Comparison of ENCODE assay signal across 11 mouse cellular contexts in genomic region chr8:91118131-91118530, GRCm38 (mm10). TPM values are rescaled to one million over a fixed set of nuclear protein-coding genes. Genes with fewer than 3 reads are reported as not detected.
DNase-seq lines count a peak whose midpoint lies in the region; ATAC-seq and TF ChIP-seq lines count a peak whose summit lies in the region.
"Had no signal": no experiment of that assay in that cellular context is flagged by ENCODE, and none has a peak within 500 bp of the region (broad histone marks: within the 10 kb centered on the region; RNA-seq: fewer than 3 reads in every experiment).

No protein-coding gene starts in this region.

- peaks cover 35% of the 10 kb centered on the region for H3K36me3 ChIP-seq in midbrain, postnatal 0 days (ENCODE audit: insufficient read depth, low read length)
- H3K36me3 ChIP-seq in midbrain, embryonic 16.5 days (ENCODE audit: control insufficient read depth, insufficient read depth, low read length): peaks cover 41% of the 10 kb centered on the region

- no peak for TF ChIP-seq POLR2A in brain, embryonic 14.5 days (IDR thresholded peaks at IDR 0.05; ENCODE audit: borderline replicate concordance, extremely low read depth, insufficient read depth, insufficient read length, poor library complexity, severe bottlenecking)

- H3K4me3 ChIP-seq in gastrocnemius, adult 2 months: no peak overlapping the region
- no peak overlapping the region for H3K4me3 ChIP-seq in midbrain, postnatal 0 days (ENCODE audit: low read depth, low read length)
- H3K4me3 ChIP-seq in midbrain, embryonic 16.5 days (ENCODE audit: low read depth, low read length): no peak overlapping the region
- H3K4me3 ChIP-seq: hindbrain, embryonic 15.5 days; midbrain, embryonic 13.5 days had no signal

- WGBS in midbrain, postnatal 0 days: 74% methylated on average over 3 of the region's 3 CpGs
- WGBS in midbrain, embryonic 16.5 days: 75% methylated on average over 3 of the region's 3 CpGs

- H3K4me1 ChIP-seq in midbrain, postnatal 0 days (ENCODE audit: insufficient read depth, low read length): no peaks in the 10 kb centered on the region
- no peaks in the 10 kb centered on the region for H3K4me1 ChIP-seq in midbrain, embryonic 16.5 days (ENCODE audit: control insufficient read depth, insufficient read depth, low read length)
- H3K4me1 ChIP-seq: hindbrain, embryonic 15.5 days; midbrain, embryonic 13.5 days had no signal

- no peak overlapping the region for H3K9ac ChIP-seq in midbrain, postnatal 0 days (replicated peaks; ENCODE audit: low read length, poor library complexity, severe bottlenecking)
- H3K9ac ChIP-seq in midbrain, embryonic 16.5 days (ENCODE audit: low read depth, low read length): no peak overlapping the region
- H3K9ac ChIP-seq: hindbrain, embryonic 15.5 days; midbrain, embryonic 13.5 days had no signal

- no peaks in the 10 kb centered on the region for H3K9me3 ChIP-seq in midbrain, postnatal 0 days (ENCODE audit: low read length)
- no peaks in the 10 kb centered on the region for H3K9me3 ChIP-seq in midbrain, embryonic 16.5 days (replicated peaks; ENCODE audit: control insufficient read depth, low read length, poor library complexity, severe bottlenecking)
- H3K9me3 ChIP-seq: hindbrain, embryonic 15.5 days; midbrain, embryonic 13.5 days had no signal

- no peaks in the 10 kb centered on the region for H3K27me3 ChIP-seq in midbrain, postnatal 0 days (ENCODE audit: insufficient read depth, low read length)
- H3K27me3 ChIP-seq in midbrain, embryonic 16.5 days (ENCODE audit: control insufficient read depth, insufficient read depth, low read depth, low read length): no peaks in the 10 kb centered on the region
- H3K27me3 ChIP-seq: hindbrain, embryonic 15.5 days; midbrain, embryonic 13.5 days had no signal

- intact Hi-C loops in gastrocnemius, adult 2 months (cut with DNase I): loop anchor here (2.0 kb wide), 1 partner anchor 29 kb away; no protein-coding TSS in a partner anchor

- H3K4me2 ChIP-seq in midbrain, postnatal 0 days (ENCODE audit: low read depth, low read length, poor library complexity, severe bottlenecking): no peak overlapping the region
- no peak overlapping the region for H3K4me2 ChIP-seq in midbrain, embryonic 16.5 days (ENCODE audit: low read length)
- H3K4me2 ChIP-seq: hindbrain, embryonic 15.5 days; midbrain, embryonic 13.5 days had no signal

- ATAC-seq in midbrain, postnatal 0 days (ENCODE audit: low FRiP score): no peak
- no peak for ATAC-seq in midbrain, embryonic 16.5 days
- ATAC-seq: midbrain, embryonic 13.5 days had no signal

- DNase-seq in gastrocnemius, adult 2 months: no peak
- no peak for DNase-seq in gastrocnemius, adult 18-20 months (ENCODE audit: low spot score)
- no peak for DNase-seq in midbrain, postnatal 0 days (ENCODE audit: low spot score)
- DNase-seq in brain, embryonic 14.5 days (ENCODE audit: low read depth): peak; percentile 31
- DNase-seq in retina, postnatal 1 day: peak; percentile 39
- DNase-seq in layer of hippocampus, postnatal 10 days (ENCODE audit: low spot score in 2 of 2): no peak
- no peak for DNase-seq in right cerebral cortex, postnatal 10 days (ENCODE audit: low spot score in 2 of 2)
- DNase-seq: right cerebral cortex, postnatal 25 days had no signal

- no peak overlapping the region for H3K27ac ChIP-seq in gastrocnemius, adult 2 months
- H3K27ac ChIP-seq in midbrain, postnatal 0 days (ENCODE audit: low read depth, low read length): no peak overlapping the region
- H3K27ac ChIP-seq in midbrain, embryonic 16.5 days (ENCODE audit: low read length): no peak overlapping the region
- H3K27ac ChIP-seq: hindbrain, embryonic 15.5 days; midbrain, embryonic 13.5 days had no signal

- peak; percentile 67 for TF ChIP-seq CTCF in gastrocnemius, adult 2 months (IDR thresholded peaks at IDR 0.05)
- peak; percentile 52 for TF ChIP-seq CTCF in midbrain, postnatal 0 days (IDR thresholded peaks at IDR 0.05)
- peak; percentile 36; the same call in 1 of the 2 replicates for TF ChIP-seq CTCF in brain, embryonic 14.5 days (IDR thresholded peaks at IDR 0.05; ENCODE audit: borderline replicate concordance, extremely low read depth, insufficient read depth, insufficient read length)

RNA-seq across cellular contexts. Expression of gene Rbl2, which starts 48.3 kb away (rescaled TPM):
- 10 to 100 TPM; 39.4 to 40.1 TPM for total RNA-seq in gastrocnemius, adult 2 months (2021)
- total RNA-seq in gastrocnemius, adult 18-20 months (2021): 10 to 100 TPM; 35.9 to 41.8 TPM
- 33.6 and 34.2 TPM in 2 replicates for total RNA-seq in midbrain, postnatal 0 days (2014; rRNA removed)
- polyA plus RNA-seq in midbrain, postnatal 0 days (2015; fragmentation: Nextera tagmentation; extraction: Ambion mirVana): 14.2 and 17.1 TPM in 2 replicates
- polyA plus RNA-seq in midbrain, embryonic 16.5 days (2015; fragmentation: Nextera tagmentation; extraction: Ambion mirVana): 22.5 and 26.3 TPM in 2 replicates
- polyA plus RNA-seq in brain, embryonic 14.5 days (2012; rRNA removed): 22.7 and 24.0 TPM in 2 replicates
- total RNA-seq in layer of hippocampus, postnatal 10 days (2021): 10 to 100 TPM; 29.1 to 29.7 TPM

Comparison
In these comparisons a context has a peak if more than half of its experiments do, and no peak if none do; other contexts are left out.
1. DNase-seq: peak in brain, embryonic 14.5 days (single experiment) and retina, postnatal 1 day (single experiment); none in gastrocnemius, adult 2 months (single experiment), gastrocnemius, adult 18-20 months (single experiment), midbrain, postnatal 0 days (single experiment), layer of hippocampus, postnatal 10 days (0 of 2) and right cerebral cortex, postnatal 10 days (0 of 2).
2. Peak in every context shown above with its lines, with median percentiles within 50 percentile points of each other: CTCF ChIP-seq.